Comparison of ENCODE assay signal across 8 mouse cellular contexts in genomic region chr19:3623824-3624223, GRCm38 (mm10). TPM values are rescaled to one million over a fixed set of nuclear protein-coding genes. Genes with fewer than 3 reads are reported as not detected.
A peak's percentile ranks its signal among the peaks of the same experiment; 100 is the strongest.
DNase-seq lines count a peak whose midpoint lies in the region; ATAC-seq and TF ChIP-seq lines count a peak whose summit lies in the region.

No protein-coding gene starts in this region.

- H3K4me2 ChIP-seq in hindbrain, postnatal 0 days (ENCODE audit: low read depth, low read length): no peak overlapping the region
- H3K4me2 ChIP-seq in hindbrain, embryonic 12.5 days (replicated peaks): no peak overlapping the region
- H3K4me2 ChIP-seq in limb, embryonic 13.5 days (replicated peaks): no peak overlapping the region

- no peaks in the 10 kb centered on the region for H3K4me1 ChIP-seq in hindbrain, postnatal 0 days (ENCODE audit: insufficient read depth, low read length)
- H3K4me1 ChIP-seq in hindbrain, embryonic 12.5 days: 0 out of 2 replicates have a peak, but pooled peaks cover 2% of the 10 kb centered on the region
- no peaks in the 10 kb centered on the region; the same call in 1 of the 2 replicates for H3K4me1 ChIP-seq in G1E (ENCODE audit: insufficient read depth, low read depth, low read length)
- H3K4me1 ChIP-seq in limb, embryonic 13.5 days: no peaks in the 10 kb centered on the region

- peak; percentile 39 for DNase-seq in hindbrain, postnatal 0 days (ENCODE audit: low spot score)
- DNase-seq in G1E (ENCODE audit: low spot score): no peak
- DNase-seq in cerebellum, postnatal 25 days: peak; percentile 57 to 63
- DNase-seq in heart, postnatal 10 days: peak; percentile 62 to 76
- DNase-seq in naive thymus-derived CD4-positive, alpha-beta T cell, adult 2 months (ENCODE audit: low read depth): peak; percentile 75
- no peak for DNase-seq in frontal cortex, postnatal 36 days (ENCODE audit: low spot score in 2 of 2)

- 68% methylated on average over 5 of the region's 5 CpGs for WGBS in hindbrain, postnatal 0 days
- 75% methylated on average over 5 of the region's 5 CpGs for WGBS in hindbrain, embryonic 12.5 days
- 63% methylated on average over 5 of the region's 5 CpGs for WGBS in limb, embryonic 13.5 days

- no peaks in the 10 kb centered on the region for H3K27me3 ChIP-seq in hindbrain, postnatal 0 days (ENCODE audit: insufficient read depth, low read length)
- H3K27me3 ChIP-seq in hindbrain, embryonic 12.5 days: no peaks in the 10 kb centered on the region
- H3K27me3 ChIP-seq in G1E (ENCODE audit: insufficient read depth, low read length): peaks cover 12% of the 10 kb centered on the region; the same call in 1 of the 2 replicates
- H3K27me3 ChIP-seq in limb, embryonic 13.5 days: no peaks in the 10 kb centered on the region

- ATAC-seq in hindbrain, postnatal 0 days: peak; percentile 68; the same call in 1 of the 2 replicates
- ATAC-seq in hindbrain, embryonic 12.5 days (ENCODE audit: low FRiP score): no peak; the same call in 1 of the 2 replicates
- ATAC-seq in G1E (ENCODE audit: extremely low read depth, insufficient number of reproducible peaks, low FRiP score, poor library complexity, severe bottlenecking): no peak
- peak; percentile 57; the same call in 1 of the 2 replicates for ATAC-seq in limb, embryonic 13.5 days (ENCODE audit: low FRiP score, low read depth)

- H3K36me3 ChIP-seq in hindbrain, postnatal 0 days (ENCODE audit: insufficient read depth, low read length): no peaks in the 10 kb centered on the region
- peaks cover 54% of the 10 kb centered on the region for H3K36me3 ChIP-seq in hindbrain, embryonic 12.5 days
- no peaks in the 10 kb centered on the region for H3K36me3 ChIP-seq in G1E (replicated peaks)
- H3K36me3 ChIP-seq in limb, embryonic 13.5 days: peaks cover 98% of the 10 kb centered on the region

- intact Hi-C loops in heart, postnatal 10 days (cut with DNase I): loop anchor here (1.0 to 2.0 kb wide), 2 partner anchors 75 to 95 kb away; no protein-coding TSS in a partner anchor

- H3K9me3 ChIP-seq in hindbrain, postnatal 0 days (ENCODE audit: low read length): no peaks in the 10 kb centered on the region
- H3K9me3 ChIP-seq in hindbrain, embryonic 12.5 days (replicated peaks): peaks cover 6% of the 10 kb centered on the region; the same call in 1 of the 2 replicates
- no peaks in the 10 kb centered on the region for H3K9me3 ChIP-seq in G1E (replicated peaks)
- H3K9me3 ChIP-seq in limb, embryonic 13.5 days: peaks cover 9% of the 10 kb centered on the region

- peak; percentile 77 for TF ChIP-seq CTCF in hindbrain, postnatal 0 days (IDR thresholded peaks at IDR 0.05; ENCODE audit: low read depth)
- peak; percentile 66 for TF ChIP-seq CTCF in G1E (IDR thresholded peaks at IDR 0.05; ENCODE audit: low read depth, low read length)

- no peak overlapping the region for H3K9ac ChIP-seq in hindbrain, postnatal 0 days (replicated peaks; ENCODE audit: low read length)
- H3K9ac ChIP-seq in hindbrain, embryonic 12.5 days: no peak overlapping the region
- H3K9ac ChIP-seq in limb, embryonic 13.5 days: no peak overlapping the region

- H3K4me3 ChIP-seq in hindbrain, postnatal 0 days (ENCODE audit: low read length): no peak overlapping the region
- no peak overlapping the region for H3K4me3 ChIP-seq in hindbrain, embryonic 12.5 days
- H3K4me3 ChIP-seq in G1E (ENCODE audit: low read depth, low read length): no peak overlapping the region
- no peak overlapping the region for H3K4me3 ChIP-seq in limb, embryonic 13.5 days

- H3K27ac ChIP-seq in hindbrain, postnatal 0 days: no peak overlapping the region
- H3K27ac ChIP-seq in hindbrain, embryonic 12.5 days: no peak overlapping the region
- no peak overlapping the region for H3K27ac ChIP-seq in limb, embryonic 13.5 days

RNA-seq across cellular contexts. Expression of gene Ppp6r3, which starts 48.3 kb away (rescaled TPM):
- 81.7 and 97.8 TPM in 2 replicates for total RNA-seq in hindbrain, postnatal 0 days (2014; rRNA removed)
- 31.0 and 32.0 TPM in 2 replicates for polyA plus RNA-seq in hindbrain, postnatal 0 days (2015; fragmentation: Nextera tagmentation; extraction: Ambion mirVana)
- 79.9 and 83.9 TPM in 2 replicates for polyA plus RNA-seq in hindbrain, embryonic 12.5 days (2016; fragmentation: Nextera tagmentation; extraction: Ambion mirVana)
- total RNA-seq in G1E (2014; fragmentation: Nextera tagmentation) (109 and 115 TPM in 2 replicates), G1E (2017) (95.3 and 105 TPM in 2 replicates)
- 59.5 and 84.7 TPM in 2 replicates for polyA plus RNA-seq in G1E (2012)
- total RNA-seq in heart, postnatal 10 days (2021): 100 to 1,000 TPM in 1 of 2 experiments, 10 to 100 TPM in 1; 98.3 to 102 TPM
- 61.0 and 65.1 TPM in 2 replicates for polyA plus RNA-seq in limb, embryonic 13.5 days (2015; fragmentation: Nextera tagmentation; extraction: Ambion mirVana)

Comparison
In these comparisons a context has a peak if more than half of its experiments do, and no peak if none do; other contexts are left out.
1. ATAC-seq: peak in hindbrain, postnatal 0 days (single experiment) and limb, embryonic 13.5 days (single experiment); none in hindbrain, embryonic 12.5 days (single experiment) and G1E (single experiment).
2. DNase-seq: peak in hindbrain, postnatal 0 days (single experiment), cerebellum, postnatal 25 days (2 of 2), heart, postnatal 10 days (2 of 2) and naive thymus-derived CD4-positive, alpha-beta T cell, adult 2 months (single experiment); none in G1E (single experiment) and frontal cortex, postnatal 36 days (0 of 2).